Mouse (Mus musculus) lung, postnatal 0 days (tissue): ENCODE data around the gene Sap30. TPM values are rescaled to one million over a fixed set of nuclear protein-coding genes. Genes with fewer than 3 reads are reported as not detected.
"Not testable (repeated sequence)": the region's sequence is repeated elsewhere in the genome, so short reads cannot be mapped to it uniquely, and the experiment has no call there.

Experiments used
- ATAC-seq: fragments of 200-750 bp; cut with Nextera tagmentation; 2 replicates; pipeline ENCODE4 v1.8.0; 2017; ENCODE audit warnings: moderate library complexity
- DNase-seq: peaks from one replicate; pipeline ENCODE4 v3.0.0-alpha.2; 2016; ENCODE audit warnings: low spot score
- H3K27ac ChIP-seq: fragments of 300-500 bp; sonication (generic); 2 replicates; pipeline ENCODE4 v1.5.1; 2014; ENCODE audit warnings: antibody characterized with exemption, mild to moderate bottlenecking, low read length, mixed read lengths
- H3K27me3 ChIP-seq: fragments of 300-500 bp; sonication (generic); replicated peaks from 2 replicates; pipeline ENCODE4 v1.6.1; 2014; ENCODE audit warnings: low read length, mixed read lengths; ENCODE audit not compliant: insufficient read depth
- H3K36me3 ChIP-seq: fragments of 300-500 bp; sonication (generic); 2 replicates; pipeline ENCODE4 v1.6.1; 2014; ENCODE audit warnings: low read length, mixed read lengths; ENCODE audit not compliant: insufficient read depth
- H3K4me1 ChIP-seq: fragments of 300-500 bp; sonication (generic); 2 replicates; pipeline ENCODE4 v1.6.1; 2014; ENCODE audit warnings: antibody characterized with exemption, low read depth, low read length, mixed read lengths; ENCODE audit not compliant: insufficient read depth
- H3K4me2 ChIP-seq: fragments of 300-500 bp; sonication (generic); replicated peaks from 2 replicates; pipeline ENCODE4 v1.6.1; 2014; ENCODE audit warnings: low read depth, mild to moderate bottlenecking, low read length, moderate library complexity, mixed read lengths
- H3K4me3 ChIP-seq: fragments of 300-500 bp; sonication (generic); 2 replicates; pipeline ENCODE4 v1.5.1; 2014; ENCODE audit warnings: low read depth, low read length
- H3K9ac ChIP-seq: fragments of 300-500 bp; sonication (generic); replicated peaks from 2 replicates; pipeline ENCODE4 v1.6.1; 2014; ENCODE audit warnings: low read depth, mild to moderate bottlenecking
- H3K9me3 ChIP-seq: fragments of 300-500 bp; sonication (generic); 2 replicates; pipeline ENCODE4 v1.6.1; 2016; ENCODE audit warnings: low read length, mixed read lengths
- CTCF ChIP-seq: IDR thresholded peaks from 2 replicates; pipeline ENCODE4 v1.5.1; 2016; ENCODE audit warnings: antibody characterized with exemption, mild to moderate bottlenecking
- EP300 ChIP-seq: IDR thresholded peaks from 2 replicates; pipeline ENCODE4 v1.6.1; 2016; ENCODE audit warnings: antibody characterized with exemption, mild to moderate bottlenecking, control low read depth
- WGBS: fragments of 180-500 bp; shearing (Covaris S2); extraction: QIAGEN DNeasy Blood & Tissue Kit; methylation state at CpG from one replicate; pipeline ENCODE4 v1.1.7; 2014; 5-methylcytosine and 5-hydroxymethylcytosine counted together
- polyA plus RNA-seq: library from polyadenylated mRNA; unstranded; fragments of >200 nt; fragmentation: Nextera tagmentation; extraction: Ambion mirVana; gene quantifications from 2 replicates; pipeline ENCODE4 v1.2.1, GENCODE M21; 2015

Gene Sap30
- polyA plus RNA-seq, 1 experiment from 2014 or later: 18.5 TPM

DNA sequence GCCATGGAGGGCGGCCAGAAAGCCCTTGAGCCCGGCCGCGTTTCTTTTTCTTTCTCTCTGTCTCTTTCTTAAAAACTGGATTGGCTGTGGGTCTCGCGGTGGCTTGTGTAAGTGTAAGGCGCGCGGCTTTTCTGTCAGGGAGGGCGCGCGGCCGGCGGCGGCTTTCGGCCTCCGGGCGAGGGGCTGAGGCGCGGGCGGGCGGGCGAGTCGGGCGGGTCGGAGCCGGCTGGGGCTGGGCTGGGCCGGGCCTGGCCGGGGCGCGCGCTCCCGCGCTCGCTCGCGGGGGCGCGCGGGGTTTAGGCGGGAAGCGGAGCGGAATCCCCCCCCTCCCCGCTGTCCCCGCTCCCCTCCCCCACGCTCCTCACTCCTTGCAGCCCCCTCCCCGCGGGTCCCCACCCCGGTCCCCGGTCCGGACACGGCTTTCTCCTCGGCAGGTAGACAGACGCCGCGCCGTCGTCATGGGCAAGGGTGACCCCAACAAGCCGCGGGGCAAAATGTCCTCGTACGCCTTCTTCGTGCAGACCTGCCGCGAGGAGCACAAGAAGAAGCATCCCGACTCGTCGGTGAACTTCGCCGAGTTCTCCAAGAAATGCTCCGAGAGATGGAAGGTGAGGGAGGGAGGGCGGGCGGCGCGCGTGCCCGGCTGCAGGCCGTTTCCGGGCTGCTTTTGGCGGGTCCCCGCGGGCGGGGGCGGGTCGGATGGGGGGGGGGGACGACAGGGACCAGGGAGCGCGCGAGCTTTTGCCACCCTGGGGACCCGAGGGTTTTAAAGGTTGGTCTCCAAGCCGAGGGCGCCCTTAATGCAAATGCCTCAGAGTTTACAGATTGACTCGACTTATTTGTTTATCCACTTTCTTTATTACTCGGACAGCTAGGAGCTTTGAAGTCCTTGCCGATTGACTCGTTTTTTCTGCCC lies 24.7 kb upstream of the Sap30 start:
- DNase-seq (peak; percentile 41), ATAC-seq (peak; percentile 56)

DNA sequence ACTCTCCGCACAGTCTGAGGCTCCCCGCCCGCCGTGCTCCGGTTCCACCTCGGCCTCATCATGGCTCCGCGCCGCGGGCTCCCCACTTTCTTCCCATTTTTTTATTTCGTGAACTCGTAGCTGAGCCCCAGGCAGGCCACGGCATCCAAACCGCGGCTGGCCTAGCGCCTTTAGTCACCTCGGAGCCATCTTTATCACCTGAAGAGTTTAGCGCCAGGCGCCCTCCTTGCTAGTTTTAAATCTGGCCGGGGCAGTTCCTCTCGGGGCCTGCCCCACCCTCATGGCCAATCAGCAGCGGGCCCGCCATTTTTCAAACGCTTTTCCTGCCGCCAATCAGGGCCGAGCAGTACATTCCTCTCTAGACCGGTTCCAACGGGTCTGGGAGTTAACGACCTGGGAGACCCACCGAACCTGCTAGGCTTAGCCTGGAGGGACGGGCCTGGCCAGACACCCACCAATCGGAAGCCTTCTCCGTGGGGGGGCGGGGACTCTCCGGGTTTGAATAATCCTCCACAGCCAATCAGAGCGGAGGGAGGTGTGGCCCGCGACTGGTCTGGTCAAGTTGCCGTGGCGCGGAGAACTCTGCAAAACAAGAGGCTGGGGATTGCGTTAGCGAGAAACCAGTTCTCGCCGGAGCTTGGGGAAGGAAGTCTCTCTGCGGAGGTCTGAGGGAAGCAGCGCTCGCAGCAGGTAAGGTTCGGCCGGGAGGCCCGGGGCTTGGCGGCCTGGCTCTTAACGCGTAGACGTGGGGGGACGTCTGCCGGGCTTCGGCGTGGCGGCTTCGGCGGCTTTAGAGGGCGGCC lies 23.9 kb upstream of the Sap30 start, which contains the start of gene Hmgb2:
Gene Hmgb2 (plus strand): TSS at position 592 of the 803 bp plus-strand sequence.
- peak within 1 kb of the TSS; percentile 100 for H3K27ac ChIP-seq
- TF ChIP-seq CTCF (no peak), EP300 (peak; percentile 74)
- H3K4me1 ChIP-seq: peaks cover 3% of the 10 kb centered on the region; the same call in 1 of the 2 replicates
- ATAC-seq (peak; percentile 99), DNase-seq (peak; percentile 100)
- peak within 1 kb of the TSS; percentile 99 for H3K9ac ChIP-seq
- peak within 1 kb of the TSS; percentile 98 for H3K4me2 ChIP-seq
- under 1% methylated on average over 63 of the region's 63 CpGs for WGBS
- 0 out of 2 replicates have a peak, but pooled peaks cover 5% of the 10 kb centered on the region for H3K36me3 ChIP-seq
- H3K27me3 ChIP-seq: no peaks in the 10 kb centered on the region
- peak within 1 kb of the TSS; percentile 94 for H3K4me3 ChIP-seq
- H3K9me3 ChIP-seq: no peaks in the 10 kb centered on the region

More for the DNA sequence above, 24.7 kb upstream of the Sap30 start:
- TF ChIP-seq CTCF: no peak
- no peak for TF ChIP-seq EP300
- Histone ChIP-seq H3K4me1 (peaks cover 3% of the 10 kb centered on the region; the same call in 1 of the 2 replicates), H3K27me3 (no peaks in the 10 kb centered on the region), H3K4me3 (peak overlapping the region; percentile 94), H3K36me3 (0 out of 2 replicates have a peak, but pooled peaks cover 5% of the 10 kb centered on the region), H3K4me2 (peak overlapping the region; percentile 67), H3K9me3 (no peaks in the 10 kb centered on the region), H3K27ac (peak overlapping the region; percentile 100), H3K9ac (peak overlapping the region; percentile 99)
- WGBS: 1% methylated on average over 31 of the region's 96 CpGs

DNA sequence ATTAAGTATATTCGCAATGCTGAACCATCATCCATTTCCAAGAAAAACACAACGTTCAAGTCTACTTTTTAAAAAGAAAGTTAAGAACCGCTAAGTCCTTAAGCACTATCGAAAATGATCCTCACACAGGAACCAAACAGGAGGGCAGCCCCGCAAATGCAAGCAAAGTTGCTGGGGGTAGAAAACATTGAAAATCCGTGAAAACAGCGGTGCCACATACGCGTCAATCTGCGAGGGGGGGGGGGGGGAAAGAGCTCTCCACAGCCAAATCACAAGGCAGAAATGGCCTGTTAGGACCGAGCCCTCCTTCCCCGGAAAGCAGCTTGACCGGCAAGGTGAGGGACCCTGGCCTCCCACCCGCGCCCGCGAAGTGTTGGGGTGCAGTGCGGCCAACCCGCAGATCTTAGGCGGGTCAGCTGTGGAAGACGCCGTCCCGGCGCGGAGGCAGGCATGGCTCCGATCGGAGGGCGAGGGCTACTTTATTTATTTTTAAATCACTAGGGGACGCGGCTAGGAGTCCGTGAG lies 23.2 kb upstream of the Sap30 start:
- TF ChIP-seq EP300: no peak
- TF ChIP-seq CTCF: no peak
- peak overlapping the region; percentile 69 for H3K4me3 ChIP-seq
- ATAC-seq: no peak

DNA sequence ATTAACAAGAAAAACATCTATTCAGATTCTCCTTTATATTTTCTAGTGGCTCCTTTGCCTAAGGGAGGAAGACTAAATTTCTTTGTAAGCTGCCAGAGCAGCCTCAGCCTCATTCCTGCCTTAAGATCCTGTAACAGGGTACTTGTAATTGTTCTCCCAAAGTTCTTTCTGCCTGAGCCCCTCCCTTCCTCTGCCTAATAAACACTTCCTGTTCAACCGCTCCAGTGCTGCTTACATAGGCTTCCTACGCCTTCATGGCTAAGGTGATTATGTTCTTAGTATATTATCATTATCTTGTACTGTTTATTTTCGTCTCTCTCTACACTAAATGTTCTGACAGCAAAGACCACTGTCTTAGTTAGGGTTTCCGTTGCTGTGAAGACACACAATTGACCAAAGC lies 21.0 kb upstream of the Sap30 start:
- H3K36me3 ChIP-seq: no peaks in the 10 kb centered on the region
- 45% methylated on average over 4 of the region's 4 CpGs for WGBS
- peak; percentile 75 for DNase-seq
- H3K4me3 ChIP-seq: no peak overlapping the region
- TF ChIP-seq EP300 (peak; percentile 93), CTCF (no peak)
- no peak overlapping the region for H3K27ac ChIP-seq
- H3K9me3 ChIP-seq: no peaks in the 10 kb centered on the region
- peaks cover 2% of the 10 kb centered on the region; the same call in 1 of the 2 replicates for H3K4me1 ChIP-seq
- no peaks in the 10 kb centered on the region for H3K27me3 ChIP-seq
- ATAC-seq: no peak
- no peak overlapping the region for H3K4me2 ChIP-seq
- H3K9ac ChIP-seq: no peak overlapping the region

More for the DNA sequence above, 23.2 kb upstream of the Sap30 start:
- peaks cover 3% of the 10 kb centered on the region; the same call in 1 of the 2 replicates for H3K4me1 ChIP-seq
- peak overlapping the region; percentile 51 for H3K9ac ChIP-seq
- WGBS: under 1% methylated on average over 26 of the region's 31 CpGs
- no peak for DNase-seq
- H3K4me2 ChIP-seq: peak overlapping the region; percentile 98
- 0 out of 2 replicates have a peak, but pooled peaks cover 5% of the 10 kb centered on the region for H3K36me3 ChIP-seq
- H3K27me3 ChIP-seq: no peaks in the 10 kb centered on the region
- no peaks in the 10 kb centered on the region for H3K9me3 ChIP-seq
- peak overlapping the region; percentile 11; the same call in 1 of the 2 replicates for H3K27ac ChIP-seq

DNA sequence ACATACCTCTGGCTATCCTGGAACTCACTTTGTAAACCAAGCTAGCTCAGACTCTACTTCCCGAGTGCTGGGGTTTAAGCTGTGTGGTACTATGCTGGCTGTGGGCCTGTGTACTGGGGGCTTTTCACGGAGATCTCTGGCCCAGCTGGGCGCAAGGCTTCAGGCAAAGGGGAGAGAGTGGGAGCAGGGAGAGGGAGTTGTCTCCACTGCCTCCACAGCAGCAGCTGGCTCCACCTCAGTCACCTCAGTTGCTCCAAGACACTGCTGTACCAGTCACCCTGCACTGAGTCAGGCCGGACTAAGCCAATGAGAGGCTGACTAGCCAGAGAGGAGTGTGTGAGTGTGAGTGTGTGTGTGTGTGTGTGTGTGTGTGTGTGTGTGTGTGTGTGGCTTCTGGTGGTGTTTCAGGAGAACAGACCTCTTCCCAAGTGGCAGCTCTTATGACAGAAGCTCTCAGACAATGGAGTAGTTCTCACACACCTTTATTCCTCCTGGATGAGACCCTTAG lies 19.9 kb upstream of the Sap30 start:
- no peak overlapping the region for H3K27ac ChIP-seq
- no peaks in the 10 kb centered on the region for H3K9me3 ChIP-seq
- no peak overlapping the region for H3K4me2 ChIP-seq
- DNase-seq (no peak), ATAC-seq (no peak)
- no peak overlapping the region for H3K9ac ChIP-seq
- no peak for TF ChIP-seq CTCF
- no peak for TF ChIP-seq EP300
- no peak overlapping the region for H3K4me3 ChIP-seq
- no peaks in the 10 kb centered on the region for H3K27me3 ChIP-seq
- no peaks in the 10 kb centered on the region for H3K36me3 ChIP-seq
- H3K4me1 ChIP-seq: no peaks in the 10 kb centered on the region
- 91% methylated on average over 4 of the region's 4 CpGs for whole genome bisulfite sequencing

DNA sequence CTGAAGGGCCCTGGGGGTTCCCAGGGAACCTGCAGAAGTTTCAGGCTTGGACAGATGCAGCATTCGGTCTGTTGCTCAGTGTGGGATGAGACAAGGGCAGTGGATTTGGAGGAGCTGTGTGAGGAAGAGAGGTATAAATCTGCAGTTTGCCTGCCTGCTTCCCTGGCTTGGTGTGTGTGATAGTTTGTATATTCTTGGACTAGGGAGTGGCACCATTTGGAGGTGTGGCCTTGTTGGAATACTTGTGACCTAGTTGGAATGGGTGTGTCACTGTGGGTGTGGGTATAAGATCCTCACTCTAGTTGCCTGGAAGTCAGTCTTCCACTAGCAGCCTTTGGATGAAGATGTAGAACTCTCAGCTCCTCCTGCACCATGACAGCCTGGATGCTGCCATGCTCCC lies 17.8 kb upstream of the Sap30 start:
- WGBS: 81% methylated on average over 1 of the region's 1 CpGs
- DNase-seq, H3K4me2 ChIP-seq, H3K27ac ChIP-seq, H3K9me3 ChIP-seq, H3K4me1 ChIP-seq, H3K27me3 ChIP-seq, H3K4me3 ChIP-seq, H3K36me3 ChIP-seq, H3K9ac ChIP-seq: not testable (repeated sequence)
- ATAC-seq: peak; percentile 23; the same call in 1 of the 2 replicates
